Mouse (Mus musculus) MN1 (cell line): ENCODE measurements around the gene Gls.

Source experiments
- DNase-seq: peaks from one replicate; pipeline ENCODE4 v3.0.0-alpha.2; 2016; ENCODE audit warnings: low spot score

The Gls gene

GRCm38 (mm10) chr1:52124818-52125217 is 108.2 kb downstream of the Gls start:
- DNase-seq = no peak

GRCm38 (mm10) chr1:52121052-52121451 is 112.0 kb downstream of the Gls start:
- DNase-seq = no peak

GRCm38 (mm10) chr1:52120191-52120590 is 112.8 kb downstream of the Gls start:
- no peak for DNase-seq

- peak; percentile 21 for DNase-seq
Observed at GRCm38 (mm10) chr1:52119691-52120090, 113.3 kb downstream of the Gls start.

GRCm38 (mm10) chr1:52118860-52119591 is 114.0 kb downstream of the Gls start, which contains the start of gene Stat1:
Gene Stat1, plus strand, starts transcription at chr1:52119440.
- DNase-seq = peak; percentile 92

GRCm38 (mm10) chr1:52117777-52118176 is 115.3 kb downstream of the Gls start:
- no peak for DNase-seq

- no peak for DNase-seq
Observed at GRCm38 (mm10) chr1:52116441-52116840, 116.6 kb downstream of the Gls start.

- DNase-seq = peak; percentile 97
Observed at GRCm38 (mm10) chr1:52113666-52114069, 119.4 kb downstream of the Gls start.
